Mouse (Mus musculus): ENCODE data around the gene Pdgfd.

DNA sequence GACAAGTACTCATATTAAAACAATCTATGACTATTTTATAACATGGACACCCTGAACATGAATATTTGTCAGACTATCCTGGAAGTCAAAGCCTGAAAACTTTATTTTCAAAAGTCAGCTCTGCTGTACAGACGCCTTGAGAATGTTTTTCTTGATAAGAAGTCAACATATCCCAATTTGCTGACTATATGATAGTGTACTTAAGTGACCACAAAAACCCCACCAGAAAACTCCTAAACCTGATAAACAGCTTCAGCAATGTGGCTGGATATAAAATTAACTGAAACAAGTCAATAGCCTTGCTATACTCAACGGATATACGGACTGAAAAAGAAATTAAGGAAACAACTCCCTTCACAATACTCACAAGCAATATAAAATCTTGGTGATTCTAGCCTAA, 137.5 kb downstream of the Pdgfd start:
- TF ChIP-seq E2F4 (IDR thresholded peaks at IDR 0.05; ENCODE audit: insufficient replicate concordance, low read depth, low read length) (no peak), POLR2A (IDR thresholded peaks at IDR 0.05; ENCODE audit: low read depth, low read length) (no peak), MAX (IDR thresholded peaks at IDR 0.05; ENCODE audit: low read length) (no peak), USF2 (conservative IDR thresholded peaks at IDR 0.05; ENCODE audit: low read depth, low read length) (no peak), HCFC1 (IDR thresholded peaks at IDR 0.05; ENCODE audit: low read depth, low read length) (no peak)
